Mouse (Mus musculus): ENCODE results near the gene Lcorl. TPM values are rescaled to one million over a fixed set of nuclear protein-coding genes. Genes with fewer than 3 reads are reported as not detected.

Gene Lcorl
- total RNA-seq, 2 experiments from 2014 or later: 7.4 to 11.3 TPM

Other genes with a start within 250 kb of the Lcorl start
- not detected in 2 replicates for gene Fam184b, start 218.0 kb downstream of the Lcorl start, total RNA-seq (2015; ENCODE audit: low replicate concordance)
- gene Fam184b, start 218.0 kb downstream of the Lcorl start, total RNA-seq (2017; ENCODE audit: low replicate concordance): under 0.01 TPM in 1 of 2 replicates, not detected in the other
- gene Ncapg, start 187.7 kb downstream of the Lcorl start, total RNA-seq (2015; ENCODE audit: low replicate concordance): 28.8 and 46.0 TPM in 2 replicates
- 49.6 and 56.6 TPM in 2 replicates for gene Ncapg, start 187.7 kb downstream of the Lcorl start, total RNA-seq (2017; ENCODE audit: low replicate concordance)

Data from erythroblast, adult 5-6 weeks (primary cell).